Mouse (Mus musculus): ENCODE data around the gene Ncf2. TPM values are rescaled to one million over a fixed set of nuclear protein-coding genes. Genes with fewer than 3 reads are reported as not detected.

The Ncf2 gene
- polyA plus RNA-seq, 1 experiment from 2014 or later: 10.8 TPM

DNA sequence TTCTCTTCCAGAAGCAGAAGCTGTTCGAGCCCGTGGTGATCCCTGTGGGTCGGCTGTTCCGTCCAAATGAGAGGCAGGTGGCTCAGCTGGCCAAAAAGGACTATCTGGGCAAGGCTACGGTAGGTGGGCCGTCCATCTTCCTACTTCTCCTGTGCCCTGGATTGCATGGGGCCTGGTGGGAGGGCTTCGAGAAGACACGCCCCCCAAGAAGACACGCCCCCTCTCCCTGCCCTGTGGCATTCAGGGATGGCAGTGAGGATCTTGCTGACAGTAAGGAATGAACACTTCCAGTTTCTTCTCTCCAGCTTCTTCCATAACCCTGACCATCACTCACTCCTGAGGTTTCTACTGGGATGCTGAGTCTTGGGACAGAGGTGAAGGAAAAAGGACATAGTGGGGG lies 24.2 kb downstream of the Ncf2 start:
- no peak overlapping the region for H3K27ac ChIP-seq (ENCODE audit: low read length)
- ATAC-seq (ENCODE audit: insufficient read depth, low FRiP score): no peak
- no peak overlapping the region for H3K4me2 ChIP-seq (ENCODE audit: low read depth, low read length)
- no peak overlapping the region for H3K9ac ChIP-seq (ENCODE audit: low read length)
- 75% methylated on average over 9 of the region's 9 CpGs for WGBS
- no peak overlapping the region for H3K4me3 ChIP-seq (replicated peaks; ENCODE audit: low read length)
- H3K4me1 ChIP-seq (ENCODE audit: control insufficient read depth, insufficient read depth, low read length): no peaks in the 10 kb centered on the region
- no peaks in the 10 kb centered on the region for H3K27me3 ChIP-seq (ENCODE audit: control insufficient read depth, insufficient read depth, low read length)
- no peaks in the 10 kb centered on the region for H3K36me3 ChIP-seq (ENCODE audit: control insufficient read depth, insufficient read depth, low read length)
- no peaks in the 10 kb centered on the region for H3K9me3 ChIP-seq (replicated peaks; ENCODE audit: control insufficient read depth, low read length)

DNA sequence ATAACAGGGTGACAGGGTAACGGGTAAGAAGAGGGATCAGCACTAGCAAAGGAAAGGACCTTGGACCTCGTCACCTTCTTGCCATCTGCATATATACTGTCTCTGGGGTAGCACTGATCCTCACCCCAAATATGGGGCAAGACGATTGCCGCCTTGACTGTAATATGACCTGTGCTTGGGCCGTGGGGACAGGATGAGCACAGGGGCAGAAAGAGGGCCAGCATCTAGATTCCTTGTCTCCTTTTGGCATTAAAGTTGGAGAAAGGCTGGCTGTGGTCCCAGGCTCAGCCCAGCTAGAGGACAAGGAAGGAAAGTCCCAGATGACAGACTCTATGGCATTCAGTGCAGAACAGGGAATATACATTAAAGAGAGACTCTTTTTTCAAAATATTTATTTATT lies 26.5 kb downstream of the Ncf2 start:
- Histone ChIP-seq H3K9me3 (replicated peaks; ENCODE audit: control insufficient read depth, low read length) (no peaks in the 10 kb centered on the region), H3K4me2 (ENCODE audit: low read depth, low read length) (no peak overlapping the region), H3K27ac (ENCODE audit: low read length) (no peak overlapping the region), H3K4me3 (replicated peaks; ENCODE audit: low read length) (no peak overlapping the region), H3K27me3 (ENCODE audit: control insufficient read depth, insufficient read depth, low read length) (no peaks in the 10 kb centered on the region), H3K36me3 (ENCODE audit: control insufficient read depth, insufficient read depth, low read length) (no peaks in the 10 kb centered on the region), H3K9ac (ENCODE audit: low read length) (no peak overlapping the region), H3K4me1 (ENCODE audit: control insufficient read depth, insufficient read depth, low read length) (no peaks in the 10 kb centered on the region)
- 76% methylated on average over 5 of the region's 5 CpGs for WGBS
- no peak for ATAC-seq (ENCODE audit: insufficient read depth, low FRiP score)

DNA sequence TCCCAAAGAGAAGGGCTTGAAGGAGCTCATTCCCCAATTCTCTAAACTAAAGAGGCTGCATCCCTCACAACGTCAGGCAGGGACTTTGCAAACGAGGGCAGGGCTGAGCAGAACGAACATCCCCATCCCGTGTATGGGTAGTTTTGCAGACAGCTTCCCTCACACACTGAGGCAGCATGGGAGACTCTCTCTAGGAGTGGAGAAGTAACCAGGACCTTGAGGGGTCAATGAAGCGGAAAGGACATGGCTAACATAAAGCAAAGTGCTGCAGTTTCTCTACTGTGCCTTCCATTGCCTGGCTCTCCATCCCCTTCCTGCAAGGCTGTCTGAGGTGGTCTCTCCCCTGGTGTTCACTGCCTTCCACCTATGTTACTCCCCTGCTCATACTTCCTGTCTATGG lies 28.2 kb downstream of the Ncf2 start:
- H3K27me3 ChIP-seq (ENCODE audit: control insufficient read depth, insufficient read depth, low read length): no peaks in the 10 kb centered on the region
- 69% methylated on average over 5 of the region's 5 CpGs for WGBS
- no peaks in the 10 kb centered on the region for H3K9me3 ChIP-seq (replicated peaks; ENCODE audit: control insufficient read depth, low read length)
- H3K27ac ChIP-seq (ENCODE audit: low read length): no peak overlapping the region
- no peaks in the 10 kb centered on the region for H3K4me1 ChIP-seq (ENCODE audit: control insufficient read depth, insufficient read depth, low read length)
- ATAC-seq (ENCODE audit: insufficient read depth, low FRiP score): no peak
- H3K36me3 ChIP-seq (ENCODE audit: control insufficient read depth, insufficient read depth, low read length): no peaks in the 10 kb centered on the region
- no peak overlapping the region for H3K4me2 ChIP-seq (ENCODE audit: low read depth, low read length)
- no peak overlapping the region for H3K9ac ChIP-seq (ENCODE audit: low read length)
- no peak overlapping the region for H3K4me3 ChIP-seq (replicated peaks; ENCODE audit: low read length)

DNA sequence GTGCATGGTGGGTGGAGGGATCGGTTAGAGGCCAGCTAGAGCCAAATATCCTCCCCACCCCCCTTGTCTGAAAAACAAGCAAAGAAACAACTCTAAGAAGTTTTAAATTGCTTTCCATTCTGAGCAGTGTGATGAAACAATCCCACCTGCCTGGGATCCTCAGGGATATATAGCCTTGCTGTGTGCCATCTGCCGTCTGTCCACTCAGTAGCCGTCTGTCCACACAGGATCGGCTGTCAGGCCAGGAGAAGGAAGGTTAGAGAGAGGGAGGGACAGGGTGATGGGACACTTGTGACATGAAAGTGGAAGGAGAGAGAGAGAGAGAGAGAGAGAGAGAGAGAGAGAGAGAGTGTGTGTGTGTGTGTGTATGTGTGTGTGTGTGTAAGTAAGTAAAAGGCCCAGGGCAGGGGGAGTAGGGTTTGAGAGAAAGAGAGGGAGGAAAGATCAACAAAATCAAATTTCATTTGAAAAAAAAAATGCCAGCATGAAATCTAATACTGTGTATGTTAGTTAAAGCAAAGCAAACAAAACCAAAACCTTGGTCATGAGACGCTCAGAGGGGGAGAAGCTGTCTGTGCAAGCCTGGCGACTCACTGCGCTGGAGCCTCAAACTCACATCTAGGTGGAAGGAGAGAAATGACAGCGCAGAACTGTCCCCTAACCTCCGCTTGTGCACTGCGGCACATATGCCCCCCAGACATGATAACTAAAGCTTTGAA lies 28.8 kb downstream of the Ncf2 start:
- no peaks in the 10 kb centered on the region for H3K36me3 ChIP-seq (ENCODE audit: control insufficient read depth, insufficient read depth, low read length)
- H3K9me3 ChIP-seq (replicated peaks; ENCODE audit: control insufficient read depth, low read length): no peaks in the 10 kb centered on the region
- no peak overlapping the region for H3K27ac ChIP-seq (ENCODE audit: low read length)
- WGBS: 60% methylated on average over 10 of the region's 10 CpGs
- H3K4me1 ChIP-seq (ENCODE audit: control insufficient read depth, insufficient read depth, low read length): no peaks in the 10 kb centered on the region
- ATAC-seq (ENCODE audit: insufficient read depth, low FRiP score): no peak
- no peak overlapping the region for H3K4me3 ChIP-seq (replicated peaks; ENCODE audit: low read length)
- no peak overlapping the region for H3K4me2 ChIP-seq (ENCODE audit: low read depth, low read length)
- no peaks in the 10 kb centered on the region for H3K27me3 ChIP-seq (ENCODE audit: control insufficient read depth, insufficient read depth, low read length)
- H3K9ac ChIP-seq (ENCODE audit: low read length): no peak overlapping the region

DNA sequence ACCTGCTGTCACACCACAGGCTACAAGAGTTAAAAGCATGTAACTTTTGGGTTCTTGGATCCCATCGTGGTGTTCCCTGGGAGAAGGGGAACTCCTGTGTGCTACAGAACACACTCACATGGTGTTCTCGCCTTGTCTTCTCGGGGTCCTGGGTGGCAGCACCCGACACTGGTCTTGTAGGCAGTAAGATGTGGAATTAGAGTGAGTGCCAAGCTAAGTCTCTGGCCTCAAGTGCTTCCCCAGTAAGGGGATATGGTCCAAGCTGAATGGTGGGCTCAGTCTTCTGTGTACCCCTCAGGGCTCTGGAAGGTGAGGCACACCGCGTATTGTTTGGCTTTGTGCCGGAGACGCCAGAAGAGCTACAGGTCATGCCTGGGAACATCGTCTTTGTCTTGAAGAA lies 30.1 kb downstream of the Ncf2 start:
- Histone ChIP-seq H3K4me2 (ENCODE audit: low read depth, low read length) (no peak overlapping the region), H3K27me3 (ENCODE audit: control insufficient read depth, insufficient read depth, low read length) (no peaks in the 10 kb centered on the region), H3K9me3 (replicated peaks; ENCODE audit: control insufficient read depth, low read length) (no peaks in the 10 kb centered on the region), H3K36me3 (ENCODE audit: control insufficient read depth, insufficient read depth, low read length) (no peaks in the 10 kb centered on the region), H3K27ac (ENCODE audit: low read length) (no peak overlapping the region), H3K4me1 (ENCODE audit: control insufficient read depth, insufficient read depth, low read length) (no peaks in the 10 kb centered on the region), H3K4me3 (replicated peaks; ENCODE audit: low read length) (no peak overlapping the region), H3K9ac (ENCODE audit: low read length) (no peak overlapping the region)
- 92% methylated on average over 9 of the region's 9 CpGs for WGBS
- ATAC-seq (ENCODE audit: insufficient read depth, low FRiP score): no peak

DNA sequence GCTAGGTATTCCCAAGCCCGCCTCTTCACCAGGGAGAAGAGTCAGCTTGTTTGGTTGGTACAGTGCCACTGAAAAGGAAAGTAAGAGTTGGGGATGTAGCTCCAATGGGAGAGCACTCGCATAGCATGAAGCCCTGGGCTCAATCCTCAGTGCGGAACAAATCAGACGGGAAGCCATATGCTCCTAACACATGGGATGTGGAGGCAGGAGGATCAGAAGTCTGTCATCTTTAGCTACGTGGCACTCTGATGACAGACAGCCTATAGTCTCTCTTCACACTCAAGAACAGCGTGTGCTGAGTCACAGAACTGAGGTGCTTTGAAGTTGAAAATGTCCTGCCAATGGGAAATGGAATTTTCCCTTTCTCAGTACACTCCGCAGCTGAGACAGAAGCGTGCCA lies 31.0 kb downstream of the Ncf2 start:
- Histone ChIP-seq H3K4me1 (ENCODE audit: control insufficient read depth, insufficient read depth, low read length) (no peaks in the 10 kb centered on the region), H3K27ac (ENCODE audit: low read length) (no peak overlapping the region), H3K9me3 (replicated peaks; ENCODE audit: control insufficient read depth, low read length) (no peaks in the 10 kb centered on the region), H3K36me3 (ENCODE audit: control insufficient read depth, insufficient read depth, low read length) (no peaks in the 10 kb centered on the region), H3K4me3 (replicated peaks; ENCODE audit: low read length) (no peak overlapping the region), H3K4me2 (ENCODE audit: low read depth, low read length) (no peak overlapping the region), H3K27me3 (ENCODE audit: control insufficient read depth, insufficient read depth, low read length) (no peaks in the 10 kb centered on the region), H3K9ac (ENCODE audit: low read length) (no peak overlapping the region)
- ATAC-seq (ENCODE audit: insufficient read depth, low FRiP score): no peak
- WGBS: 85% methylated on average over 8 of the region's 8 CpGs

DNA sequence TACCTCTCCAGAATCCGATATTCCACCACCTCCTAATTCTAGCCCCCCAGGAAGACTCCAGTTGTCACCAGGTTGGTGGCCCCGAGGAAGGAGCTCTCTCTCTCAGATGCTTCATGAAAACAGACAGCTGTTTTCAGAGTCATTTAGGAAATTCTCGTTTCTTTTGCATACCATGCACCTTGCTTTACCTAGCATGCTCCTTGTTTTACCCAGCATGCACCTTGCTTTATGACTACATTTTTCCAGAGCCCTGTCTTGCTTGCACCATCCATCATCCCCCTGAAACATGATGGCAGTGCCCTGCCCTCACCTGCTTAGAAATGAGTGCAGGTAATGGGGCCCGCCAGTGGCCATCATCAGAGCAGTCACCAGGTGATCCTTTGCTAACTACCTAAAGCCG lies 31.6 kb downstream of the Ncf2 start:
- Histone ChIP-seq H3K9me3 (replicated peaks; ENCODE audit: control insufficient read depth, low read length) (no peaks in the 10 kb centered on the region), H3K4me1 (ENCODE audit: control insufficient read depth, insufficient read depth, low read length) (no peaks in the 10 kb centered on the region), H3K4me2 (ENCODE audit: low read depth, low read length) (no peak overlapping the region), H3K4me3 (replicated peaks; ENCODE audit: low read length) (no peak overlapping the region), H3K27me3 (ENCODE audit: control insufficient read depth, insufficient read depth, low read length) (no peaks in the 10 kb centered on the region), H3K27ac (ENCODE audit: low read length) (no peak overlapping the region), H3K9ac (ENCODE audit: low read length) (no peak overlapping the region), H3K36me3 (ENCODE audit: control insufficient read depth, insufficient read depth, low read length) (peaks cover 2% of the 10 kb centered on the region; the same call in 1 of the 2 replicates)
- ATAC-seq (ENCODE audit: insufficient read depth, low FRiP score): no peak
- 77% methylated on average over 5 of the region's 5 CpGs for WGBS

DNA sequence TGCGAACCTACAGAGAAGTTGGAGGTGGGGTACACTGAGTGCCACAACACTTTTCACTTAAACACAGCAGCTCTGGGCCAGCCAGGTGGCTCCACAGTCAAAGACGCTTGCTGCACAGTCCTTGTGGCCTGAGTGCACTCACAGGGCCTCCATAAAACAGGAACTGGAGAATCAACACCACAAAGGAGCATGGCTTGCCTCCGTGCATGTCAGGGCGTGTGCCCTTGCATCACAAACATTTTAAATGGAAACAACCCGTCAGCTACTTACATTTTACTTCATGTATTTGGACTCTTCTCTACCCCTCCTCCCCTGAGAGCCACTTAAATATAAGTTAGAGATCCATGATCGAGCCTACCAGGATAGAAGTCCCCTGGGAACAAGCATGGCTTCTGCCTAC lies 32.3 kb downstream of the Ncf2 start:
- ATAC-seq (ENCODE audit: insufficient read depth, low FRiP score): no peak
- 74% methylated on average over 6 of the region's 6 CpGs for WGBS
- no peaks in the 10 kb centered on the region for H3K4me1 ChIP-seq (ENCODE audit: control insufficient read depth, insufficient read depth, low read length)

DNA sequence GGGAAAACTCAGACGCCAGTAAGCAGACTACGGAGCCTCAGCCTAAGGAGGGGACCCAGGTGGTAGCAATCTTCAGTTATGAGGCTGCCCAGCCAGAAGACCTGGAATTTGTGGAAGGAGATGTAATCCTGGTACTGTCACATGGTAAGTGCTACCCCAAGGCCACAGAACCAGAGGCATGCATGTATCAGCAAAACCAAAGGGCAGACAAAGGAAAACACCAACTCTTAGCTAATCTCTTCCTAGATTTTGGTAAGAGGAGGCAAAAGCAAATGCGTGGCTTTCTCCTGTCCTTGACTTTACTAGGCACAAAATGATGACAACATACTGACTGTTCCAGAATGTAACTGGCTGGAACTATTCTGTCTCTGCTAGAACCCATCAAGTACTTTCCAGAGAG lies 35.1 kb downstream of the Ncf2 start:
- Histone ChIP-seq H3K4me2 (ENCODE audit: low read depth, low read length) (no peak overlapping the region), H3K4me3 (replicated peaks; ENCODE audit: low read length) (no peak overlapping the region), H3K27me3 (ENCODE audit: control insufficient read depth, insufficient read depth, low read length) (no peaks in the 10 kb centered on the region), H3K9ac (ENCODE audit: low read length) (no peak overlapping the region), H3K27ac (ENCODE audit: low read length) (no peak overlapping the region), H3K9me3 (replicated peaks; ENCODE audit: control insufficient read depth, low read length) (no peaks in the 10 kb centered on the region), H3K4me1 (ENCODE audit: control insufficient read depth, insufficient read depth, low read length) (no peaks in the 10 kb centered on the region), H3K36me3 (ENCODE audit: control insufficient read depth, insufficient read depth, low read length) (peaks cover 12% of the 10 kb centered on the region)
- WGBS: 88% methylated on average over 3 of the region's 3 CpGs
- no peak for ATAC-seq (ENCODE audit: insufficient read depth, low FRiP score)

More for the DNA sequence above, 32.3 kb downstream of the Ncf2 start:
- Histone ChIP-seq H3K36me3 (ENCODE audit: control insufficient read depth, insufficient read depth, low read length) (peaks cover 7% of the 10 kb centered on the region; the same call in 1 of the 2 replicates), H3K4me3 (replicated peaks; ENCODE audit: low read length) (no peak overlapping the region), H3K9me3 (replicated peaks; ENCODE audit: control insufficient read depth, low read length) (no peaks in the 10 kb centered on the region), H3K27me3 (ENCODE audit: control insufficient read depth, insufficient read depth, low read length) (no peaks in the 10 kb centered on the region), H3K27ac (ENCODE audit: low read length) (no peak overlapping the region), H3K4me2 (ENCODE audit: low read depth, low read length) (no peak overlapping the region), H3K9ac (ENCODE audit: low read length) (no peak overlapping the region)
